Mouse (Mus musculus): Measurements from ENCODE around the gene Gm42791. TPM values are rescaled to one million over a fixed set of nuclear protein-coding genes. Genes with fewer than 3 reads are reported as not detected.

Gene Gm42791
- polyA plus RNA-seq, 1 experiment from 2014 or later: 5.8 TPM

DNA sequence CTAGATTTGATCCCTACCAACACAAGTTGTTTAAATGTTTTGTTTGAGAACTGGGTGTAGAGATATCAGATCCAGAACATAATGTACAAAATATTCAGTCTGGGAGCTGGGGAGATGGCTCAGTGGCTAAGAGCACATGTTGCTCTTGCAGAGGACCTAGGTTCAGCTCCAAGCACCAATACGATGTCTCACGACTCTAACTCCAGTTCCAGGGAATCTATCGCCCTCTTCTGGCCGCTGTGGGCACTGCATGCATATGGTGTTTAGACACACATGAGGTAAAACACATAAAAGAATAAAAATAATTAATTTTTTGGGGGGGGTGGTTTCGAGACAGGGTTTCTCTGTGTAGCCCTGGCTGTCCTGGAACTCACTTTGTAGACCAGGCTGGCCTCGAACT, 42.5 kb downstream of the Gm42791 start:
- H3K27ac ChIP-seq (ENCODE audit: low read length): no peak overlapping the region

GRCm38 (mm10) chr5:148951360-148951759, 43.6 kb downstream of the Gm42791 start:
- ATAC-seq: no peak
- Histone ChIP-seq H3K27ac (ENCODE audit: low read length) (no peak overlapping the region), H3K9ac (replicated peaks; ENCODE audit: low read depth, low read length) (no peak overlapping the region), H3K4me2 (ENCODE audit: low read length) (no peak overlapping the region), H3K27me3 (replicated peaks; ENCODE audit: control insufficient read depth, insufficient read depth, low read length) (no peaks in the 10 kb centered on the region), H3K4me1 (replicated peaks; ENCODE audit: control insufficient read depth, insufficient read depth, low read length) (no peaks in the 10 kb centered on the region), H3K36me3 (ENCODE audit: control insufficient read depth, insufficient read depth) (no peaks in the 10 kb centered on the region), H3K9me3 (ENCODE audit: control insufficient read depth, low read length) (no peaks in the 10 kb centered on the region), H3K4me3 (replicated peaks; ENCODE audit: low read length) (no peak overlapping the region)
- WGBS: 93% methylated on average over 5 of the region's 5 CpGs

More for the DNA sequence above, 42.5 kb downstream of the Gm42791 start:
- Histone ChIP-seq H3K9me3 (ENCODE audit: control insufficient read depth, low read length) (no peaks in the 10 kb centered on the region), H3K27me3 (replicated peaks; ENCODE audit: control insufficient read depth, insufficient read depth, low read length) (no peaks in the 10 kb centered on the region), H3K9ac (replicated peaks; ENCODE audit: low read depth, low read length) (no peak overlapping the region), H3K4me1 (replicated peaks; ENCODE audit: control insufficient read depth, insufficient read depth, low read length) (no peaks in the 10 kb centered on the region), H3K4me3 (replicated peaks; ENCODE audit: low read length) (no peak overlapping the region), H3K4me2 (ENCODE audit: low read length) (no peak overlapping the region), H3K36me3 (ENCODE audit: control insufficient read depth, insufficient read depth) (no peaks in the 10 kb centered on the region)
- WGBS: 47% methylated on average over 6 of the region's 6 CpGs
- ATAC-seq: no peak

DNA sequence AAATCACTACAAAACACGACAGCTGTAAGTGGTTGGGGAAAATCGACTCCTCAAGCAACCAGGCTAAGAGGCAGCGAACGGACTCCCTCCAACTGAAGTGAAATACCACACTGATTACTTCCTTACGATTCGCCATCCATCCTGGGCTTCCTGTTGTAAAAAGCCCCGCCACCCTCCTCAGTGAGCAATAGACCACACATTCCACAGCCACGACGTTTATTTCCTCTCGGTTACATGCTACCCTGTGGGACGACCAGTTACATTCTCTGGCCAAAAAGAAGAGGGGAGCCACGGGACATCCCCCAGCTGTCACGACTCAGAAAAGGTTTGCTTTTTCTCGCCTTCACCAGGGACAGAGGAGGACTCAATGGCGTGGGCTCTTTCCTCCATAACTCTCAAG, 44.9 kb downstream of the Gm42791 start:
- no peak for ATAC-seq
- no peaks in the 10 kb centered on the region for H3K27me3 ChIP-seq (replicated peaks; ENCODE audit: control insufficient read depth, insufficient read depth, low read length)
- no peak overlapping the region for H3K27ac ChIP-seq (ENCODE audit: low read length)
- no peak overlapping the region for H3K4me2 ChIP-seq (ENCODE audit: low read length)
- H3K9me3 ChIP-seq (ENCODE audit: control insufficient read depth, low read length): no peaks in the 10 kb centered on the region
- no peak overlapping the region for H3K4me3 ChIP-seq (replicated peaks; ENCODE audit: low read length)
- 65% methylated on average over 15 of the region's 15 CpGs for WGBS
- H3K4me1 ChIP-seq (replicated peaks; ENCODE audit: control insufficient read depth, insufficient read depth, low read length): no peaks in the 10 kb centered on the region
- H3K36me3 ChIP-seq (ENCODE audit: control insufficient read depth, insufficient read depth): no peaks in the 10 kb centered on the region
- H3K9ac ChIP-seq (replicated peaks; ENCODE audit: low read depth, low read length): no peak overlapping the region

GRCm38 (mm10) chr5:148948577-148948976, 46.4 kb downstream of the Gm42791 start:
- H3K9ac ChIP-seq (replicated peaks; ENCODE audit: low read depth, low read length): no peak overlapping the region
- no peaks in the 10 kb centered on the region for H3K27me3 ChIP-seq (replicated peaks; ENCODE audit: control insufficient read depth, insufficient read depth, low read length)
- H3K4me3 ChIP-seq (replicated peaks; ENCODE audit: low read length): no peak overlapping the region
- no peak overlapping the region for H3K27ac ChIP-seq (ENCODE audit: low read length)
- no peaks in the 10 kb centered on the region for H3K4me1 ChIP-seq (replicated peaks; ENCODE audit: control insufficient read depth, insufficient read depth, low read length)
- H3K36me3 ChIP-seq (ENCODE audit: control insufficient read depth, insufficient read depth): no peaks in the 10 kb centered on the region
- H3K4me2 ChIP-seq (ENCODE audit: low read length): no peak overlapping the region
- no peaks in the 10 kb centered on the region for H3K9me3 ChIP-seq (ENCODE audit: control insufficient read depth, low read length)
- 81% methylated on average over 9 of the region's 9 CpGs for WGBS
- ATAC-seq: no peak

DNA sequence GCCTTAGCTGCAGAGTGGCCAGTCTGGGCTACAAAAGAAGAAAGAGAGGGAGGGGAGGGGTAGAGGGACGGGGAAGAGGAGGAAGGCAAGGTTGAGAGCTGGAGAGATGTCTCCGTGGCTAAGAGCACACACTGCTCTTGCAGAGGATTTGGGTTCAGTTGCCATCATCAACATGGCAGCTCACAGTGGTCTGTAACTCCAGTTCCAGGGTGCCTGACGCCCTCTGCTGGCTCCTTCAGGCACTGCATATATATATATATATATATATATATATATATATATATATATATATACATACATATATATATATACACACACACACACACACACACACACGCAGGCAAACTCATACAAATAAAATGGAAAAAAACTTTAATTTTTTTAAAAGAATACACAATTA, 47.5 kb downstream of the Gm42791 start:
- Histone ChIP-seq H3K9ac (replicated peaks; ENCODE audit: low read depth, low read length) (no peak overlapping the region), H3K9me3 (ENCODE audit: control insufficient read depth, low read length) (no peaks in the 10 kb centered on the region), H3K4me2 (ENCODE audit: low read length) (no peak overlapping the region), H3K36me3 (ENCODE audit: control insufficient read depth, insufficient read depth) (no peaks in the 10 kb centered on the region), H3K27ac (ENCODE audit: low read length) (no peak overlapping the region), H3K27me3 (replicated peaks; ENCODE audit: control insufficient read depth, insufficient read depth, low read length) (no peaks in the 10 kb centered on the region), H3K4me3 (replicated peaks; ENCODE audit: low read length) (no peak overlapping the region), H3K4me1 (replicated peaks; ENCODE audit: control insufficient read depth, insufficient read depth, low read length) (no peaks in the 10 kb centered on the region)
- 76% methylated on average over 4 of the region's 4 CpGs for WGBS
- no peak for ATAC-seq

DNA sequence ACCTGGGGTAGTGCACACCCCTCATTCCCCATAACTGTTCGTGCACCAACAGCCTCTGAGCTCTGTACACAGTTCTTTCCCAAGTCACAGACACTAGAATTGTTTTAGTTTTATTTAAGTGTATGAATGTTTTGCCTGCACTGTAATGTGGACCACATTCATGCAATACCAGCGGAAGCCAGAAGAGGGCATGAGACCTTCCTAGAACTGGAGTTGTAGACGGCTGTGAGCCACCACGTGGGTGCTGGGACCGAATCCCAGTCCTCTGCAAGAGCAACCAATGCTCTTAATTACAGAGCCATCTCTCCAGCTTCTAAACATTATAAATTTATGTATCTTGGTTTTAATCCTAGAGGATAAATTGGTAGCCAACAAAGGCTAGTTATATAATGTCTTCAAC, 48.2 kb downstream of the Gm42791 start:
- ATAC-seq: no peak
- Histone ChIP-seq H3K4me1 (replicated peaks; ENCODE audit: control insufficient read depth, insufficient read depth, low read length) (no peaks in the 10 kb centered on the region), H3K4me2 (ENCODE audit: low read length) (no peak overlapping the region), H3K4me3 (replicated peaks; ENCODE audit: low read length) (no peak overlapping the region), H3K9me3 (ENCODE audit: control insufficient read depth, low read length) (no peaks in the 10 kb centered on the region), H3K9ac (replicated peaks; ENCODE audit: low read depth, low read length) (no peak overlapping the region), H3K27me3 (replicated peaks; ENCODE audit: control insufficient read depth, insufficient read depth, low read length) (no peaks in the 10 kb centered on the region), H3K36me3 (ENCODE audit: control insufficient read depth, insufficient read depth) (no peaks in the 10 kb centered on the region), H3K27ac (ENCODE audit: low read length) (no peak overlapping the region)
- WGBS: 75% methylated on average over 5 of the region's 5 CpGs

DNA sequence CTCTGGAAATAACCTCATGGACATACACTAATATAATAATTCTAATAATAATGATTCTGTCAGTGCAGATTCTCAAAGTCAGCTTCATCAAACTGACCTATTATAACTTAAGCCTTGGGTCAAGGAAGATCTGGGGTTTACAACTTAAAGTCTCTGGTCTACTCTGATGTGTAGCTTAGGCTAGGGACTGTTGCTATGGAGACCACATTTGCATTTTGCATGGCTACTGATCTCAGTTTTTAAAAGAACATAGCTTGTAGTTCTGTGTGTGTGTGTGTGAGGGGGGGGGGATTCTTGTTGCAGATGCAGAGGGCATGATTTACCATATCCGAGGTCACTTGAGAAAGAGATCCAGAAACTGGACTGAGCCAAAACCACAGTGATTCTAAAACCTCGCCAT, 49.2 kb downstream of the Gm42791 start:
- Histone ChIP-seq H3K4me2 (ENCODE audit: low read length) (no peak overlapping the region), H3K9ac (replicated peaks; ENCODE audit: low read depth, low read length) (no peak overlapping the region), H3K4me3 (replicated peaks; ENCODE audit: low read length) (no peak overlapping the region), H3K27ac (ENCODE audit: low read length) (no peak overlapping the region), H3K9me3 (ENCODE audit: control insufficient read depth, low read length) (no peaks in the 10 kb centered on the region), H3K4me1 (replicated peaks; ENCODE audit: control insufficient read depth, insufficient read depth, low read length) (no peaks in the 10 kb centered on the region), H3K36me3 (ENCODE audit: control insufficient read depth, insufficient read depth) (no peaks in the 10 kb centered on the region), H3K27me3 (replicated peaks; ENCODE audit: control insufficient read depth, insufficient read depth, low read length) (no peaks in the 10 kb centered on the region)
- WGBS: 71% methylated on average over 2 of the region's 2 CpGs
- ATAC-seq: no peak

GRCm38 (mm10) chr5:148944024-148944423, 50.9 kb downstream of the Gm42791 start:
- no peaks in the 10 kb centered on the region for H3K4me1 ChIP-seq (replicated peaks; ENCODE audit: control insufficient read depth, insufficient read depth, low read length)
- no peak overlapping the region for H3K4me3 ChIP-seq (replicated peaks; ENCODE audit: low read length)
- 75% methylated on average over 8 of the region's 8 CpGs for WGBS
- H3K27me3 ChIP-seq (replicated peaks; ENCODE audit: control insufficient read depth, insufficient read depth, low read length): no peaks in the 10 kb centered on the region
- H3K9me3 ChIP-seq (ENCODE audit: control insufficient read depth, low read length): no peaks in the 10 kb centered on the region
- H3K36me3 ChIP-seq (ENCODE audit: control insufficient read depth, insufficient read depth): no peaks in the 10 kb centered on the region
- H3K9ac ChIP-seq (replicated peaks; ENCODE audit: low read depth, low read length): no peak overlapping the region
- H3K27ac ChIP-seq (ENCODE audit: low read length): no peak overlapping the region
- H3K4me2 ChIP-seq (ENCODE audit: low read length): no peak overlapping the region
- ATAC-seq: no peak

- Histone ChIP-seq H3K4me3 (replicated peaks; ENCODE audit: low read length) (no peak overlapping the region), H3K4me2 (ENCODE audit: low read length) (no peak overlapping the region), H3K9ac (replicated peaks; ENCODE audit: low read depth, low read length) (no peak overlapping the region), H3K9me3 (ENCODE audit: control insufficient read depth, low read length) (no peaks in the 10 kb centered on the region), H3K27ac (ENCODE audit: low read length) (no peak overlapping the region), H3K27me3 (replicated peaks; ENCODE audit: control insufficient read depth, insufficient read depth, low read length) (no peaks in the 10 kb centered on the region), H3K4me1 (replicated peaks; ENCODE audit: control insufficient read depth, insufficient read depth, low read length) (no peaks in the 10 kb centered on the region), H3K36me3 (ENCODE audit: control insufficient read depth, insufficient read depth) (no peaks in the 10 kb centered on the region)
- no peak for ATAC-seq
- WGBS: 70% methylated on average over 10 of the region's 10 CpGs
These were observed 51.5 kb downstream of the Gm42791 start for GRCm38 (mm10) chr5:148943444-148943843.

GRCm38 (mm10) chr5:148942957-148943356, 52.0 kb downstream of the Gm42791 start:
- 65% methylated on average over 11 of the region's 11 CpGs for WGBS
- ATAC-seq: no peak
- Histone ChIP-seq H3K4me1 (replicated peaks; ENCODE audit: control insufficient read depth, insufficient read depth, low read length) (no peaks in the 10 kb centered on the region), H3K4me3 (replicated peaks; ENCODE audit: low read length) (no peak overlapping the region), H3K27me3 (replicated peaks; ENCODE audit: control insufficient read depth, insufficient read depth, low read length) (no peaks in the 10 kb centered on the region), H3K4me2 (ENCODE audit: low read length) (no peak overlapping the region), H3K27ac (ENCODE audit: low read length) (no peak overlapping the region), H3K9me3 (ENCODE audit: control insufficient read depth, low read length) (no peaks in the 10 kb centered on the region), H3K9ac (replicated peaks; ENCODE audit: low read depth, low read length) (no peak overlapping the region), H3K36me3 (ENCODE audit: control insufficient read depth, insufficient read depth) (no peaks in the 10 kb centered on the region)

All from forebrain, embryonic 16.5 days (tissue).